Mouse (Mus musculus) small intestine, adult 2 months (tissue): ENCODE results near the gene Trim40. TPM values are rescaled to one million over a fixed set of nuclear protein-coding genes. Genes with fewer than 3 reads are reported as not detected.

Experiments
- H3K27ac ChIP-seq: fragments of 200-500 bp; 2 replicates; pipeline ENCODE4 v1.5.1; 2012; ENCODE audit warnings: low read depth, low read length, control low read depth, inconsistent platforms; ENCODE audit not compliant: insufficient read depth
- H3K27me3 ChIP-seq: fragments of 200-500 bp; 2 replicates; pipeline ENCODE4 v1.6.1; 2012; ENCODE audit warnings: mild to moderate bottlenecking, moderate library complexity, low read length, inconsistent platforms; ENCODE audit not compliant: control insufficient read depth, insufficient read depth
- H3K36me3 ChIP-seq: fragments of 200-500 bp; 2 replicates; pipeline ENCODE4 v1.6.1; 2012; ENCODE audit warnings: mild to moderate bottlenecking, low read length, control low read depth, inconsistent platforms; ENCODE audit not compliant: control insufficient read depth, insufficient read depth
- H3K4me1 ChIP-seq: fragments of 200-500 bp; 2 replicates; pipeline ENCODE4 v1.6.1; 2012; ENCODE audit warnings: low read length, inconsistent platforms, mixed read lengths; ENCODE audit not compliant: control insufficient read depth, insufficient read depth, insufficient read length
- H3K4me3 ChIP-seq: fragments of 200-500 bp; 2 replicates; pipeline ENCODE4 v1.5.1; 2012; ENCODE audit warnings: low read depth, mild to moderate bottlenecking, control low read depth, inconsistent platforms, low read length, moderate library complexity
- CTCF ChIP-seq: fragments of 200-500 bp; IDR thresholded peaks from 2 replicates; pipeline ENCODE4 v1.5.1; 2012; ENCODE audit warnings: low read depth, mild to moderate bottlenecking, control low read depth, inconsistent platforms, low read length, moderate library complexity, mixed read lengths; ENCODE audit not compliant: insufficient replicate concordance, insufficient read length; ENCODE audit errors: extremely low read depth
- POLR2A ChIP-seq: fragments of 200-500 bp; IDR thresholded peaks from 2 replicates; pipeline ENCODE4 v1.6.1; 2012; ENCODE audit warnings: low read depth, mild to moderate bottlenecking, control low read depth, inconsistent platforms, low read length, moderate library complexity
- WGBS: fragments of 180-500 bp; shearing (Covaris S2); methylation state at CpG from one replicate; pipeline ENCODE4 v1.1.7; 2018; 5-methylcytosine and 5-hydroxymethylcytosine counted together
- polyA plus RNA-seq: library from polyadenylated mRNA; depleted of rRNA; stranded (reverse); fragments of >200 nt; gene quantifications from 2 replicates; pipeline ENCODE4 v1.2.3, GENCODE M21; 2012

Gene Trim40
- polyA plus RNA-seq, 1 experiment: 42.3 TPM

DNA sequence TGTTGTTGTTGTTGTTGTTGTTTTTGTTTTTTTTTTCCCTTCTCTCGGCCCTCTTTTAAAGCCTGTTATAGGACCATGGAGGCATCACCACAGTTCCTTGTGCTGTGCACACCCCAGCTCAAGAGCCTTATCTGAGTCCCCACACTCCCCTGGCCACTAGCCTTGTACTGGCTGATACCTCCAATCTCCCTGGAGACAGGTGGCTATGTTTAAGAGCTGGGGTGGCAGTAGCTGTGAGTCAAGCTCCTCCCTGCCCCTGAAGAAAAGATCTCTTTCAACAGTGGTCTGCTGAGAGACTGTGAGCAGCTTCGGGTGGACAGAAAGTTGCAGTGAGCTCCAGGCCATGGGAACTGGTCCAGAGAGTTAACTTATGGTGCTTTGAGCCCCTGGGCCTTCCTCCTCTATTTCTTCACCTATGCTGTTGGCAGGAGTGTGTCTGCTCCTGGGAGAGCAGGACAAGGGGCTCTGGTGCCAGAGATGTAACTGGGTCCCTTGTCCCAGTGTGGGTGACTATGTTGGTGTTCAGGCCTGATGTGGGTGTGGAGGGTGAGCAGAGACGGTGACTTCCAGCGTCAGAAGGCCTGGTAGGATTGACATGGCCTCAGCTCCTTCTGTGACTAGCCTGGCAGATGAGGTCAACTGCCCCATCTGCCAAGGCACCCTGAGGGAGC, 20.5 kb downstream of the Trim40 start, which contains the start of gene Trim10:
Gene Trim10 (plus strand): TSS at position 291 of the 671 bp plus-strand sequence.
- no peak within 1 kb of the TSS for H3K27ac ChIP-seq
- H3K4me3 ChIP-seq: no peak within 1 kb of the TSS
- H3K4me1 ChIP-seq: peaks cover 9% of the 10 kb centered on the region; the same call in 1 of the 2 replicates
- TF ChIP-seq POLR2A (no peak), CTCF (no peak)
- 79% methylated on average over 4 of the region's 4 CpGs for WGBS
- no peaks in the 10 kb centered on the region for H3K27me3 ChIP-seq
- H3K36me3 ChIP-seq: no peaks in the 10 kb centered on the region; the same call in 1 of the 2 replicates

DNA sequence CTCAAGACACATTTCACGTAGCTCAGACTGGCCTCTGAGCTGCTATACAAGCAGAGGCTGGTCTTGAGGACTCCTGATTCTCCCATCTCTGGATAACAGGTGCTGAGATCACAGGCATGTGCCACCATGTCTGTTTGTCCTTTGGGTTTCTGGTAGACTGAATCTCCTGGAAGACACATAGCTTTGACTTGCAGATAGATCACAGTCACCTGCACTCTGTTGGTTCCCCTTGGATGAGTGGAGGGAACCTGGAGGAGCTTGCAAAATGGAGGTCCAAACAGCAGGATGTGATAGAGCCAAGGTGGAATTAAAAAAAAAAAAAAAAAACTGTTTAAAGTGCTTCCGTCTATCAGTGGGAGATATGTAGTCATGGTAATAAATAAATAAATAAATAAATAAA, 21.1 kb downstream of the Trim40 start:
- WGBS: 89% methylated on average over 2 of the region's 2 CpGs
- Histone ChIP-seq H3K4me1 (peaks cover 11% of the 10 kb centered on the region; the same call in 1 of the 2 replicates), H3K27me3 (no peaks in the 10 kb centered on the region), H3K27ac (no peak overlapping the region), H3K36me3 (no peaks in the 10 kb centered on the region; the same call in 1 of the 2 replicates), H3K4me3 (no peak overlapping the region)
- TF ChIP-seq POLR2A: no peak
- TF ChIP-seq CTCF: no peak

DNA sequence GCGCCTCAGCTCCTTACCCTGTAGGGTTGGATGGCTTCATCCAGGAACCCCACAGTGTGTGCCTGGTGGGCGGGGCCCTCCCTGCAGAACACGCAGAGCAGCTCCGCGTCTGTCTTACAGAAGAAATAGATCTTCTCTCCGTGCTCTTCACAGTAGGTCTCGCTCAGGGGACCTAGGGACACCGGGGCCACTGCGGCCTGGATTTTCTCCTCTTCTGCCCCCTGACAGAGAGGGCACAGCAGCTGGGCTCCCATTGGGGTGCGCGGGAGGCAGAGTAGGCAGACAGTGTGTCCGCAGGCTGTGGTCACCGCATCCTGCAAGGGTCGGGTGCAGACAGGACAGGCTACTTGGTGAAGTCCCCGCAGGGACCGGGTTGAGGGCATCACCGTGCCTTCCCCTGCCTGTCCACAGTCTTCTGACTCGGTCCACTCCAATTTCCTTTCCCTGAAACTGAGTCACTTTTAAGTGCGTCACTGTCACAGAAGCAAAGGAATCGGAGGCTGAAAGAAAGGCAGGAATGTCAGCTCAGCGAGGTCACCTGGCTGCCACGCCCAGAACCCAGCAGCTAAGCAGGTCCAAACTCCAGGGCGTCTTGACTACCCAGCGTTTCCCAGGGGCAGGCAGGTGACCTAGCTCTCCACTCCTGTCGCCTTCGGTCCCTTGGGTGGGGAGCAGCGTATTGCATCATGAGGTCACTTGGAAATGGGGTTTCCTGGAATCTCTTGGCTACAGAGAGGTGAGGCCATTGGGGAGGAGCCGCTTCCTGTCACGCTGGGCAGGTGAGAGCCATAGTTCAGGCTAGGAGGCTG, 23.0 kb downstream of the Trim40 start, which contains the start of gene Trim15:
Gene Trim15 (minus strand): TSS at position 492 of the 809 bp plus-strand sequence.
- TF ChIP-seq CTCF: no peak
- no peak for TF ChIP-seq POLR2A
- Histone ChIP-seq H3K27ac (peak within 1 kb of the TSS; percentile 90), H3K27me3 (no peaks in the 10 kb centered on the region), H3K4me3 (peak within 1 kb of the TSS; percentile 64), H3K36me3 (peaks cover 8% of the 10 kb centered on the region; the same call in 1 of the 2 replicates), H3K4me1 (peaks cover 18% of the 10 kb centered on the region; the same call in 1 of the 2 replicates)
- 10% methylated on average over 29 of the region's 29 CpGs for WGBS

- peaks cover 21% of the 10 kb centered on the region for H3K4me1 ChIP-seq
- H3K36me3 ChIP-seq: peaks cover 42% of the 10 kb centered on the region
- H3K27me3 ChIP-seq: no peaks in the 10 kb centered on the region
- WGBS: 8% methylated on average over 2 of the region's 2 CpGs
- TF ChIP-seq POLR2A (no peak), CTCF (no peak)
- H3K27ac ChIP-seq: peak overlapping the region; percentile 66
- no peak overlapping the region for H3K4me3 ChIP-seq
Measured at GRCm38 (mm10) chr17:36861680-36862079, 28.2 kb downstream of the Trim40 start.

GRCm38 (mm10) chr17:36858181-36858580, 31.7 kb downstream of the Trim40 start:
- H3K4me1 ChIP-seq: peaks cover 14% of the 10 kb centered on the region
- H3K4me3 ChIP-seq: no peak overlapping the region
- no peaks in the 10 kb centered on the region for H3K27me3 ChIP-seq
- no peak overlapping the region for H3K27ac ChIP-seq
- WGBS: 86% methylated on average over 3 of the region's 3 CpGs
- TF ChIP-seq CTCF: no peak
- TF ChIP-seq POLR2A: no peak
- H3K36me3 ChIP-seq: peaks cover 74% of the 10 kb centered on the region

GRCm38 (mm10) chr17:36856236-36856635, 33.7 kb downstream of the Trim40 start:
- H3K4me3 ChIP-seq: no peak overlapping the region
- no peaks in the 10 kb centered on the region for H3K27me3 ChIP-seq
- no peak for TF ChIP-seq POLR2A
- TF ChIP-seq CTCF: no peak
- peaks cover 10% of the 10 kb centered on the region for H3K4me1 ChIP-seq
- H3K36me3 ChIP-seq: peaks cover 82% of the 10 kb centered on the region
- 80% methylated on average over 4 of the region's 4 CpGs for WGBS
- no peak overlapping the region for H3K27ac ChIP-seq

GRCm38 (mm10) chr17:36855484-36855883, 34.4 kb downstream of the Trim40 start:
- H3K4me1 ChIP-seq: peaks cover 13% of the 10 kb centered on the region
- no peaks in the 10 kb centered on the region for H3K27me3 ChIP-seq
- H3K36me3 ChIP-seq: peaks cover 86% of the 10 kb centered on the region
- TF ChIP-seq POLR2A (no peak), CTCF (no peak; the same call in 1 of the 2 replicates)
- H3K27ac ChIP-seq: no peak overlapping the region
- H3K4me3 ChIP-seq: no peak overlapping the region
- 87% methylated on average over 3 of the region's 3 CpGs for WGBS
